Mouse (Mus musculus): ENCODE measurements around the gene Gm11027. TPM values are rescaled to one million over a fixed set of nuclear protein-coding genes. Genes with fewer than 3 reads are reported as not detected.

Gm11027 gene
- total RNA-seq, 2 experiments from 2014 or later: not detected

DNA sequence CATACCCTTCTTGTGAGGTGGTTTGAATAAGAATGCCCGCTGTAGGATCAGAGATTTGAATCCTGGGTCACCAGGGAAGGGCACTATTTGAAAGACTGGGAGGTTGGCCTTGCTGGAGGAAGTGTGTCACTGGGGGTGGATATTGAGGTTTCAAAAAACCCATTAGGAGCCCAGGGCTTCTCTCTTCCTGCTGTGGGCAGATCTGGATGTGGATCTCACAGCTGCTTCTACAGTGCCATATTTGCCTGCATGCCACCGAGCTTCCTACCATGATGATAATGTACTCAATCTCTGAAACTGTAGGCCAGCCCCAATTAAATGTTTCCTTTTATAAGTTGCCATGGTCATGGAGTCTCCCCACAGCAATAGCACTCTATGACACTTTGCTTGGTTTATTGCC, 4.0 kb downstream of the Gm11027 start:
- DNase-seq: no peak

- no peak for DNase-seq
These were observed 5.0 kb downstream of the Gm11027 start for GRCm38 (mm10) chr12:116280149-116280652.

DNA sequence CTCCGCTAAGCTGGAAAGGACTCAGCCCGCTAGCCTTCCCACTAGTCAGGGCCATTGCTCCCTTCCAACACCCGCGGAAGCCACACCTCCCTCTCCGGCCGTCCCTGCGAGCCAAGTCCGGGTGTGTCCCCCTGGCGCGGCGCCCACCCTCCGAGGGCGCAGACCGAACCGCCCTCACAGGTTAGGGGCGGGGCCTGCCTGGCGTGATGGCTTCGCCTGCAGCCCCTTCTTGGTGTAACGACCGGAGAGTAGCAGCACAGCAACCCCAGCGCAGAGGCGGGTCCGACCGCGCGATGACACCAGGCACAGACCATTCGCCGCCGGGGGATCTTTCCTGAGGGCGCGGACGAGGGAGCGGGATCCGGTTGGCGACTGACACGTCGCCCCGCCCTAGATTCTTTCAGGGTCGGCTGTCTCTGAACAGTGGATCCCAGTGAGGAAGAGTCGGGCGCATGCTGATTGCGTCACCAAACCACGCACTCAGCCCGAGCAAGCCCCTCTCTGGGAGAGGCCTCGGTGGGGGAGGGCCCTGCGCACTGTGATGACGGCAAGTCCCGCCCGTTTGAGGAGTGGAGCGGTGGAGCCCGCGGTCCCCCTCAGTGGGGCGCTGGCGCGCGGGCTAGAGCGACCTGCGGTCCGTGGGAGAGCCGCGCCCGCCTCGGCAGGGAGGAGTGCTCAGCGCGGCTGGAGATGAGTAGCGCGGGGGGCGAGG, 5.6 kb downstream of the Gm11027 start, which contains the start of gene Esyt2:
TSS of gene Esyt2 (plus strand) at position 544 of the 712 bp plus-strand sequence.
- DNase-seq: peak; percentile 100

DNA sequence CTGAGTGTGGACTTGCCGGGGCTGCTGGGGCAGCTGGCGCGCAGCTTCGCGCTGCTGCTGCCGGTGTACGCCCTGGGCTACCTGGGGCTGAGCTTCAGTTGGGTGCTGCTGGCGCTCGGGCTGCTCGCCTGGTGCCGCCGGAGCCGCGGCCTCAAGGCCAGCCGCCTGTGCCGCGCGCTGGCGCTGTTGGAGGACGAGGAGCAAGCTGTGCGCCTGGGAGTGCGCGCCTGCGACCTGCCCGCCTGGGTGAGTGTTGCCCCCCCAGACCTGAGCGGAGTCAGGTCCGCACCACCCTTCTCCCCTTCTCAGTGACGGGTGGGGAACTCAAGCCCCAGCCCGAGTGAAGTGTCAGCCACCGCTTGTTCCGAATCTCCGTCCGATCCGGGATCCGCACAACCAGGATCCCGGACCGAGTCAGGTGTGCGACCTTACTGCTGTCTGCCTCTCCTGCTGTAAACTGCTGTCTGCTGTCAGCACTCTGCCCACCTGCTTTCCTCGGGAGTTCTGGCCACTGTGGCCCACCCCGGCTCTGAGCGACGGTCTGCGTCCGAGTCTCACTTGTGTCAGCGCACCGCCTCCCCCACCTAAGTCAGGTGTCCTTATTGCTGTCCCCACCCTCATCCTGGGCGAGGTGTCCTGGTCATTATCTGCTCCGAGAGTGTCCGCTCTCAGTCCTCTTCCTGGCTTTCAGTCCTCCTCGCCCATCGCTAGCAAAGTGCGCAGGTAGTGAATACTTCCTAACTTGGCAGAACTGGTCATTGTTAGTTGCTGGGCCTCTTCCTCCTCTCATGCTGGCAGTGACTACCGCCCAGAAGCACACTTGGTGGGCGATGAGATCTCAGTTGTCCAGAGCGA, 6.5 kb downstream of the Gm11027 start:
- peak; percentile 69 to 75 for DNase-seq

DNA sequence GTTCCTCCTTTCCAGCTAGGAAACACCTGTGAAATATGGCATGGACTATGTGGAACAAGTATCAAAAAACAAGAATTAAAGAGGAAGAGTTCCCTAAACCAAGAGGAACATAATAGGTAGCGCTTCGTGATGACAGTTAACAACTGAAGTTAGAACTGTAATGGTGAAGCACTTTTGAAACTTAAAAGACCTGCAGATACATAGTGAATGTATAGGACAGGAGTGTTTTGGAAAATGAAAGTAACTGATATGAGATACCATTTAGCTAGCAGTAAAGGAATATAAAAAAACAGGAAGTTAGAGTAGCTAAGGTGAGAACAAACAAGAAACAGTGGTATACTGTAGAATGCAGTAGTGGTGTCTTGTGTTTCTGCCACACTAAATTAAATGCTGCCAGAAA, 7.7 kb downstream of the Gm11027 start:
- DNase-seq: no peak

- DNase-seq: no peak
These were observed 8.3 kb downstream of the Gm11027 start for GRCm38 (mm10) chr12:116283511-116283910.

DNA sequence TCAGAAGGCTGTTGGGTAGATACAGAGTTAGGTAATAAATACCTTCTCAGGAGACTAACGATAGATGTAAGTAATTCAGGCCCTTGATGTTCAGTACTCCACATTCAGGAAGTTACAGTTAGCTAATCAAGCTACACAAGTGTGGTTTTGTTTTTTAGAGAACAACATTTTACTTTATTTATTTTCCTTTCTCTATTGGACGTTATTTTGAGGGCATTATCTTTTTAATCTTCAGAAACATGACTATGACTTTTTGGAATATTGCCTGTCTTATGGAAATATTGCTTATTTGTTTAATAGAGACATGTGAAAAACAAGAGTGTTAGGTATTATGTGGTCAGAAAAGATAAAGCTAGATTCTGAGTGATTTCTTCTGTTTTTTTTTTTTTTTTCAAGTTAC, 18.0 kb downstream of the Gm11027 start:
- no peak for DNase-seq

DNA sequence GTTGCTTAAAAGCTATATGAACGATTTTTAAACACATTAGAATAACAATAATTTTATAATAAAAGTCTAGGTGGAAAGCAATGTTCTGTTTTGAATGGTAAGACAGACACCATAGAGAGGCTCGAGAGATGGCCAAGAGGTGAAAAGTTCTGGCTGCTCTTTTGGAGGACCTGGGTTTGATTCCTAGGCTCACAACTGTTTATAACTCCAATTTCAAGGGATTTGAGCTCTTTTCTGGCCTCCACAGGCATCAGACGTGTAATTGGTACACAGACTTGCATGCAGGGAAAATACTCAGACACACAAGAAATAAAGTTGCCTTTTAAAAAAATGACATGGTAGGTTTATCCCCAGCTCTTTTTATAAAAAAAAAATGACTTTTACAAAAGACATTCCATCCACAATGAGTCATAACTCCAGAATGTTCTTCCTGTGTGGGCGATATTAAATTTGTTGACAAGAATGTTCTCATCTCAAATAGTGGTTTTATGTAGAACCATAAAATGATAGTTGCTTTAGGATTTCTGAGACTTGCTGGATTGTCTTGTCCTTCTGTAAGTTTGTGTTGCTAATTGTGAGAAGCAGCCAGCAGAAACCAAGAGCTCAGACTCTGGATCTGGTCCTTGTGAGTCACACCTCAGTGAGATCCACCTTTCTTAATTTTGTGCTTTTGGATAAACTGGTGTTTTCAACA, 18.6 kb downstream of the Gm11027 start:
- DNase-seq: no peak

DNA sequence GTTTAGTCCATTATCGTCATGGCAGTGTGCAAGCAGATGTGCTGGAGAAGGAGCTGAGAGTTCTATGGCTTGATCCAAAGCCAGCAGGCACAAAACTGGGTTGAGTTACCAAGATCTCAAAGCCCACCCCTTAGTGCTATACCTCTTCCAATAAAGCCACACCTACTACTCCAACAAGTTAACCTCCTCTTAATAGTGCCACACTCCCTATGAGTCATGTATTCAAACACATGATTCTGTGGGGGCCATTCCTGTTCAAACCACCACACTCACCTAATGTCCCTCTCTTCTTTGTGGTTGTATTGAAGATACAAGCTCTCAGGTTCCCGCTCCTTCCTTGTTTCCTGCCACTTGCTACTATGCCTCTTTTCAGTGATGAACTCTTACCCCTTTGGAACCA, 24.7 kb downstream of the Gm11027 start:
- no peak for DNase-seq

GRCm38 (mm10) chr12:116302181-116302580, 27.0 kb downstream of the Gm11027 start:
- no peak for DNase-seq

- peak; percentile 45 to 48 for DNase-seq
These were observed 30.9 kb downstream of the Gm11027 start for GRCm38 (mm10) chr12:116306042-116306441.

GRCm38 (mm10) chr12:116307870-116308269, 32.7 kb downstream of the Gm11027 start:
- DNase-seq: peak in 1 of 2 experiments; percentile 6

- DNase-seq: no peak
These were observed 33.4 kb downstream of the Gm11027 start for GRCm38 (mm10) chr12:116308612-116309011.

GRCm38 (mm10) chr12:116313816-116314215, 38.6 kb downstream of the Gm11027 start:
- no peak for DNase-seq

DNA sequence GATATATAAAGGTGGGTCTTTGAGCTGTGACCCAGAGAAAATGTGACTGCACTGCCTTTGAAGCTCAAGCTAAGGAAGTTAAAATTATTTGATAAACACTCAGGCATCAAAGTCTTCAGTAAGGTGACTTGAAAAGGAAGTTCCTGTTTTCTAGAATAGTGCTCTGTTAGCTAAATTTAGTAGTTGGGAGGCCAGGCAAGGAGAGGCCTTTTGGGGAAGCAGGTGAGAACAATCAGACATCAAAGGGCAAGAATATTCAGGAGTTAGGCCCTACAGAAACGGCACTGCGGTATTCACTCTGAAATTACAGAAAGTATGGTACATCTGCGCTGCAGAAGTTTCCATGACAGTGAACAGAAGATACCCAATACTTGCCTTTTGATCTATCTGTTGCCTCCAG, 40.3 kb downstream of the Gm11027 start:
- no peak for DNase-seq

DNA sequence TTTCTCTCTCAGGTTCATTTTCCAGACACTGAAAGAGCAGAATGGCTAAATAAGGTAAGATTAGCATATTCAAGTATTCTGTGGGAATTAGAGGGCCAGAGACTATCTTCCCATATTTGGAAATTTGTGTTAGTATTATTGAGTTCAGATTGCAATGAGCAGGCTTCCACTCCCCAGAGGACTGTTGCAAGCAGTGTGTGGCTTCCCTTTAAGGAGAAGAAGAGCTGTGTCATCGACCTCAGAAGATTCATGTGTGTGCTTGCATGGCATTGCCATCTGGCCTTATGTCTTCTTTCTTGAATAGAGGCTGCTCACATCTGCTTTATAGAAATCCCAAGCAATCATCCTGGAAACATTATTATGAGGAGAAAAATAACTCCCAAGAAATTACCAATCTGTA, 42.6 kb downstream of the Gm11027 start:
- DNase-seq: no peak

Small RNA genes within 50 kb of the gene (microRNA-seq; reads per million reads assigned to microRNA genes)
- gene Gm23190: not detected

Other genes starting within 250 kb of the Gm11027 start
- 10 to 100 TPM; 25.6 to 28.8 TPM for gene Zfp386, start 227.7 kb upstream of the Gm11027 start, total RNA-seq (2021)
- under 1 TPM; 0.86 to 0.99 TPM for gene Vipr2, start 197.7 kb upstream of the Gm11027 start, total RNA-seq (2021)
- gene Wdr60, start 12.4 kb upstream of the Gm11027 start, total RNA-seq (2021): 10 to 100 TPM; 10.5 to 12.3 TPM
- gene Esyt2, start 5.8 kb downstream of the Gm11027 start, total RNA-seq (2021): 10 to 100 TPM; 58.3 to 64.6 TPM
- gene Ncapg2, start 130.0 kb downstream of the Gm11027 start, total RNA-seq (2021): 1 to 10 TPM; 7.6 to 7.9 TPM
- 10 to 100 TPM; 14.8 to 17.6 TPM for gene Ptprn2, start 210.3 kb downstream of the Gm11027 start, total RNA-seq (2021)